Mouse (Mus musculus) monocyte, adult 2 months (primary cell): Measurements from ENCODE around the gene Cyp21a1.
"Not testable (repeated sequence)": the region's sequence is repeated elsewhere in the genome, so short reads cannot be mapped to it uniquely, and the experiment has no call there.

Source experiments
- DNase-seq, 2 experiments: peaks; one replicate each; pipeline ENCODE4 v3.0.0; 2022; ENCODE audit warnings: low spot score in 2 of 2, low read depth in 1 of 2

Cyp21a1 gene

GRCm38 (mm10) chr17:34804871-34805562 is 656 bp upstream of the Cyp21a1 start:
- DNase-seq = no peak

- DNase-seq = not testable (repeated sequence)
Observed at GRCm38 (mm10) chr17:34803367-34803766, 994 bp downstream of the Cyp21a1 start.

- DNase-seq = not testable (repeated sequence)
Observed at GRCm38 (mm10) chr17:34802756-34803155, 1.6 kb downstream of the Cyp21a1 start.

- DNase-seq = not testable (repeated sequence)
Observed at GRCm38 (mm10) chr17:34800781-34801305, 3.5 kb downstream of the Cyp21a1 start.

- DNase-seq = no peak
Observed at GRCm38 (mm10) chr17:34799531-34799925, 4.8 kb downstream of the Cyp21a1 start.

GRCm38 (mm10) chr17:34798866-34799530 is 5.4 kb downstream of the Cyp21a1 start:
- no peak for DNase-seq

GRCm38 (mm10) chr17:34798071-34798470 is 6.3 kb downstream of the Cyp21a1 start:
- DNase-seq = not testable (repeated sequence)

GRCm38 (mm10) chr17:34797211-34797995 is 7.0 kb downstream of the Cyp21a1 start:
- DNase-seq = not testable (repeated sequence)

GRCm38 (mm10) chr17:34796311-34797140 is 7.8 kb downstream of the Cyp21a1 start:
- DNase-seq = no peak

GRCm38 (mm10) chr17:34795633-34796032 is 8.7 kb downstream of the Cyp21a1 start:
- no peak for DNase-seq

- DNase-seq = no peak
Observed at GRCm38 (mm10) chr17:34795016-34795415, 9.3 kb downstream of the Cyp21a1 start.

- DNase-seq = no peak
Observed at GRCm38 (mm10) chr17:34777680-34778325, 26.6 kb downstream of the Cyp21a1 start.

GRCm38 (mm10) chr17:34761471-34761870 is 42.9 kb downstream of the Cyp21a1 start:
- no peak for DNase-seq
